Mouse (Mus musculus): ENCODE data around the gene Grpel1. TPM values are rescaled to one million over a fixed set of nuclear protein-coding genes. Genes with fewer than 3 reads are reported as not detected.

Gene Grpel1
- polyA plus RNA-seq, 1 experiment = 47.3 TPM

- H3K4me3 ChIP-seq (ENCODE audit: insufficient read depth, poor library complexity, severe bottlenecking) = no peak overlapping the region
- peaks cover 16% of the 10 kb centered on the region for H3K27me3 ChIP-seq (ENCODE audit: control insufficient read depth, insufficient read depth, insufficient read length)
- no peak overlapping the region for H3ac ChIP-seq (ENCODE audit: control insufficient read depth, insufficient read length, low read depth)
- H3K79me3 ChIP-seq (ENCODE audit: low read depth) = no peaks in the 10 kb centered on the region
- no peaks in the 10 kb centered on the region for H3K36me3 ChIP-seq (ENCODE audit: control insufficient read depth, insufficient read depth)
- no peak for TF ChIP-seq MAX (IDR thresholded peaks at IDR 0.05)
- TF ChIP-seq MYOD1 (IDR thresholded peaks at IDR 0.05; ENCODE audit: control insufficient read depth, insufficient read length, low read depth) = no peak
- TF ChIP-seq CEBPB (IDR thresholded peaks at IDR 0.05; ENCODE audit: low read depth) = no peak
- no peak for TF ChIP-seq MYOG (IDR thresholded peaks at IDR 0.05; ENCODE audit: control insufficient read depth, extremely low read depth, insufficient read length)
- no peak for TF ChIP-seq CTCF (IDR thresholded peaks at IDR 0.05; ENCODE audit: control insufficient read depth, insufficient read depth, insufficient read length)
- TF ChIP-seq USF1 (IDR thresholded peaks at IDR 0.05; ENCODE audit: low read depth) = no peak
- no peak for TF ChIP-seq FOSL1 (IDR thresholded peaks at IDR 0.05; ENCODE audit: insufficient read depth, low read length, poor library complexity, severe bottlenecking)
- no peaks in the 10 kb centered on the region for H3K79me2 ChIP-seq (ENCODE audit: control insufficient read depth, insufficient read depth)
These were observed 20.2 kb upstream of the Grpel1 start for GRCm38 (mm10) chr5:36444611-36445010.

- Histone ChIP-seq H3K4me3 (ENCODE audit: insufficient read depth, poor library complexity, severe bottlenecking) (no peak overlapping the region), H3K79me2 (ENCODE audit: control insufficient read depth, insufficient read depth) (no peaks in the 10 kb centered on the region), H3K36me3 (ENCODE audit: control insufficient read depth, insufficient read depth) (no peaks in the 10 kb centered on the region), H3K27me3 (ENCODE audit: control insufficient read depth, insufficient read depth, insufficient read length) (peaks cover 14% of the 10 kb centered on the region), H3ac (ENCODE audit: control insufficient read depth, insufficient read length, low read depth) (no peak overlapping the region), H3K79me3 (ENCODE audit: low read depth) (no peaks in the 10 kb centered on the region)
- TF ChIP-seq MAX (IDR thresholded peaks at IDR 0.05) (no peak), MYOD1 (IDR thresholded peaks at IDR 0.05; ENCODE audit: control insufficient read depth, insufficient read length, low read depth) (no peak), MYOG (IDR thresholded peaks at IDR 0.05; ENCODE audit: control insufficient read depth, extremely low read depth, insufficient read length) (no peak)
These were observed 19.8 kb upstream of the Grpel1 start for GRCm38 (mm10) chr5:36445028-36445427.

GRCm38 (mm10) chr5:36446166-36446890 is 18.5 kb upstream of the Grpel1 start:
- Histone ChIP-seq H3K36me3 (ENCODE audit: control insufficient read depth, insufficient read depth) (no peaks in the 10 kb centered on the region), H3K79me3 (ENCODE audit: low read depth) (no peaks in the 10 kb centered on the region), H3K4me3 (ENCODE audit: insufficient read depth, poor library complexity, severe bottlenecking) (no peak overlapping the region), H3K27me3 (ENCODE audit: control insufficient read depth, insufficient read depth, insufficient read length) (peaks cover 13% of the 10 kb centered on the region), H3K79me2 (ENCODE audit: control insufficient read depth, insufficient read depth) (no peaks in the 10 kb centered on the region), H3ac (ENCODE audit: control insufficient read depth, insufficient read length, low read depth) (no peak overlapping the region)
- TF ChIP-seq MYOD1 (IDR thresholded peaks at IDR 0.05; ENCODE audit: control insufficient read depth, insufficient read length, low read depth) (no peak), FOSL1 (IDR thresholded peaks at IDR 0.05; ENCODE audit: insufficient read depth, low read length, poor library complexity, severe bottlenecking) (no peak), USF1 (IDR thresholded peaks at IDR 0.05; ENCODE audit: low read depth) (no peak), CTCF (IDR thresholded peaks at IDR 0.05; ENCODE audit: control insufficient read depth, insufficient read depth, insufficient read length) (no peak), MAX (IDR thresholded peaks at IDR 0.05) (no peak), MYOG (IDR thresholded peaks at IDR 0.05; ENCODE audit: control insufficient read depth, extremely low read depth, insufficient read length) (no peak), CEBPB (IDR thresholded peaks at IDR 0.05; ENCODE audit: low read depth) (no peak)

- Histone ChIP-seq H3ac (ENCODE audit: control insufficient read depth, insufficient read length, low read depth) (no peak overlapping the region), H3K79me3 (ENCODE audit: low read depth) (no peaks in the 10 kb centered on the region), H3K79me2 (ENCODE audit: control insufficient read depth, insufficient read depth) (no peaks in the 10 kb centered on the region), H3K4me3 (ENCODE audit: insufficient read depth, poor library complexity, severe bottlenecking) (no peak overlapping the region), H3K36me3 (ENCODE audit: control insufficient read depth, insufficient read depth) (no peaks in the 10 kb centered on the region), H3K27me3 (ENCODE audit: control insufficient read depth, insufficient read depth, insufficient read length) (peaks cover 13% of the 10 kb centered on the region)
- TF ChIP-seq USF1 (IDR thresholded peaks at IDR 0.05; ENCODE audit: low read depth) (peak; percentile 61), CTCF (IDR thresholded peaks at IDR 0.05; ENCODE audit: control insufficient read depth, insufficient read depth, insufficient read length) (no peak)
These were observed 16.9 kb upstream of the Grpel1 start for GRCm38 (mm10) chr5:36447872-36448271.

- Histone ChIP-seq H3K79me3 (ENCODE audit: low read depth) (no peaks in the 10 kb centered on the region), H3ac (ENCODE audit: control insufficient read depth, insufficient read length, low read depth) (no peak overlapping the region), H3K27me3 (ENCODE audit: control insufficient read depth, insufficient read depth, insufficient read length) (peaks cover 6% of the 10 kb centered on the region), H3K4me3 (ENCODE audit: insufficient read depth, poor library complexity, severe bottlenecking) (no peak overlapping the region), H3K79me2 (ENCODE audit: control insufficient read depth, insufficient read depth) (no peaks in the 10 kb centered on the region), H3K36me3 (ENCODE audit: control insufficient read depth, insufficient read depth) (no peaks in the 10 kb centered on the region)
- TF ChIP-seq MYOD1 (IDR thresholded peaks at IDR 0.05; ENCODE audit: control insufficient read depth, insufficient read length, low read depth) (no peak), FOSL1 (IDR thresholded peaks at IDR 0.05; ENCODE audit: insufficient read depth, low read length, poor library complexity, severe bottlenecking) (no peak), MAX (IDR thresholded peaks at IDR 0.05) (no peak), CEBPB (IDR thresholded peaks at IDR 0.05; ENCODE audit: low read depth) (no peak), CTCF (IDR thresholded peaks at IDR 0.05; ENCODE audit: control insufficient read depth, insufficient read depth, insufficient read length) (no peak), MYOG (IDR thresholded peaks at IDR 0.05; ENCODE audit: control insufficient read depth, extremely low read depth, insufficient read length) (no peak), USF1 (IDR thresholded peaks at IDR 0.05; ENCODE audit: low read depth) (no peak)
These were observed 15.0 kb upstream of the Grpel1 start for GRCm38 (mm10) chr5:36449710-36450358.

- H3K36me3 ChIP-seq (ENCODE audit: control insufficient read depth, insufficient read depth) = no peaks in the 10 kb centered on the region
These were observed 13.7 kb upstream of the Grpel1 start for GRCm38 (mm10) chr5:36451119-36451518.

More at GRCm38 (mm10) chr5:36451119-36451518, 13.7 kb upstream of the Grpel1 start:
- Histone ChIP-seq H3K4me3 (ENCODE audit: insufficient read depth, poor library complexity, severe bottlenecking) (no peak overlapping the region), H3K27me3 (ENCODE audit: control insufficient read depth, insufficient read depth, insufficient read length) (no peaks in the 10 kb centered on the region), H3K79me3 (ENCODE audit: low read depth) (no peaks in the 10 kb centered on the region), H3K79me2 (ENCODE audit: control insufficient read depth, insufficient read depth) (no peaks in the 10 kb centered on the region), H3ac (ENCODE audit: control insufficient read depth, insufficient read length, low read depth) (no peak overlapping the region)
- TF ChIP-seq CTCF (IDR thresholded peaks at IDR 0.05; ENCODE audit: control insufficient read depth, insufficient read depth, insufficient read length) (no peak), CEBPB (IDR thresholded peaks at IDR 0.05; ENCODE audit: low read depth) (no peak), MYOD1 (IDR thresholded peaks at IDR 0.05; ENCODE audit: control insufficient read depth, insufficient read length, low read depth) (no peak), USF1 (IDR thresholded peaks at IDR 0.05; ENCODE audit: low read depth) (no peak), FOSL1 (IDR thresholded peaks at IDR 0.05; ENCODE audit: insufficient read depth, low read length, poor library complexity, severe bottlenecking) (no peak), MAX (IDR thresholded peaks at IDR 0.05) (no peak), MYOG (IDR thresholded peaks at IDR 0.05; ENCODE audit: control insufficient read depth, extremely low read depth, insufficient read length) (no peak)

All from C2C12 (cell line).